Mouse (Mus musculus) mature B cell (primary cell): ENCODE measurements around the gene Atp5k.

ENCODE experiments used
- in situ Hi-C: fragments of 300-500 bp; cut with MboI; formaldehyde crosslinking; loops from 2 replicates; pipeline ENCODE4 v1.14.3; 2019

The Atp5k gene

GRCm38 (mm10) chr5:108427186-108427585 lies 7.1 kb downstream of the Atp5k start:
- in situ Hi-C loops, result no loop called here

GRCm38 (mm10) chr5:108423427-108423826 lies 10.8 kb downstream of the Atp5k start:
- in situ Hi-C loops, result no loop called here

DNA sequence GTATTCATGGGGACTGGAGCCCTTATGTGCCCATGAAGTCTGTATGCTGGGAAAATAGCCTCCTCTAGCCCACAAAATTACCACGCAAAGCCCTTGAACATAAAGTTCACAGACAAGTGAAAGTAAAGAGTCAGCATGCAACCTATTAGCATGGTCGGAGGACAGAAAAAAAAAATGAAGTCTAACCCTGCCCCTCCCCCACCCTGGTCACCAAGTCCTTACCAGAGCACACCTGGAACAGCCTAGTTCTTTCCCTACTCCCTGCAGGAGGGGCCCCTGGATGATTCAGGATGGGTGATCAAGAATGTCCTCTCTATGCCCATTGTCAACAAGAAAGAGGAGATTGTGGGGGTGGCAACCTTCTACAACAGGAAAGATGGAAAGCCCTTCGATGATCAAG lies 11.5 kb downstream of the Atp5k start:
- in situ Hi-C loops, result no loop called here

DNA sequence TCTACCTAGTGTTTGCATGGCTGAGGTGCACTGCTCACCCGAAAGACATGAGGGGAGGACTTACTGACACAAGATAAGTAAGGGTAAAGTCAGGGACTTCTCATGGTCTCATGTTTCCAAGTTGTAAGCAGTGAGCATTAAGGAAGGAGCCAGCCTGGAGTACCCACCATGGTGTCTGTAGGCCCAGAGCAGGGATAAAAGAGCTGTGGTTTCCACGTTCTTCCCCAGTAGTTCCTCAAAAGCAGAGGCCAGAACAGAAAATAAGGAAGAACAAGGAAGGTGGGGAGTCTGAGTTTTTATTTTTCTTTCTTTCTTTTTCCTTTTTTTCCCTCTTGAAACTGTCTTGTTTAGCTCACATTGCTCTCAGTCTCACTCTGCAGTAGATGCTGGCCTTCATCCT lies 19.5 kb downstream of the Atp5k start:
- in situ Hi-C loops, result no loop called here

GRCm38 (mm10) chr5:108406977-108407376 lies 27.3 kb downstream of the Atp5k start:
- in situ Hi-C loops, result no loop called here

GRCm38 (mm10) chr5:108405460-108405859 lies 28.8 kb downstream of the Atp5k start:
- in situ Hi-C loops, result no loop called here

- in situ Hi-C loops, result no loop called here
Observed at GRCm38 (mm10) chr5:108403453-108403852, 30.8 kb downstream of the Atp5k start.

DNA sequence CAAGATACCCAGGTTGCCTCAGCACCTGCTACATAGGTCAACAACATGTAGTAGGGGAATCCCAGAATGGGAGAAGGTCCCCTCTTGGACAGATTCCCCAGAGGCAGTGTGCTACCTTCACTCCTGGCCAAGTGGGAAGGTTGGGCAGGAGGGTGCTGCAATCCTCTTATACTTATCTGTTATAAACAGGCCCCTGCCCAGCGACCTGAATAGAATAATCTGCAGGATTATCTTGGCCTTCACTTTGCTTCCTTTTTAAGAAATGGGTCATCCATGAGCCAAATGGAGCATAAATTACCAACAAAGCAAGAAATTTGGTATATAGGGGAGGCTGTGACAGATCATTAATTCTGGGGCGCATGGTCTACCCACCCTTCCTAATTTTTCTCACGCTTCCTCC lies 44.5 kb downstream of the Atp5k start:
- in situ Hi-C loops, result no loop called here

- in situ Hi-C loops, result no loop called here
Observed at GRCm38 (mm10) chr5:108388201-108388600, 46.0 kb downstream of the Atp5k start, which contains the start of gene Pde6b. Gene Pde6b (plus strand): TSS chr5:108388391.

DNA sequence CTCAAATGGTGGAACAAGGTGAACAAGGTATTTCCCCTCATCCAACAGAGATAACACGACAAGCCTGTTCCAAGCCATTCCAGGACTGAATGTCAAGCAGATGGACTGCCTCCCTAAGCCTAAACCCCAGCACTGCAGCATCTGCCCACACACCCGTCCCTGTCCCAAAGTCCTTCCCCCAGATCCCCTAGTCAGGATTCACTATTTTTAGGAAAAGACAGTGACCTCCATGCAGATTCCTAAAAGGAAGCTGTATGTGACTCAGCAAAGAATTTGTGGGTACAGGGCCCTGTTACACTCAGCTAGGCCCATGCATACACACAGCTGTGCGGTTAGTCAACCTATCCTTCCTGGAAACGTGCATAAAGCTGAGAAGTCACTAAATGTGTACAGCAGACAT lies 47.8 kb downstream of the Atp5k start:
- in situ Hi-C loops, result no loop called here

GRCm38 (mm10) chr5:108385632-108386031 lies 48.6 kb downstream of the Atp5k start:
- in situ Hi-C loops, result no loop called here
